Mouse (Mus musculus) right cerebral cortex, postnatal 36 days (tissue): ENCODE data around the gene Hormad2.

Experiments used
- DNase-seq, 2 experiments: peaks; one replicate each; pipeline ENCODE4 v3.0.0; 2022; ENCODE audit warnings: low spot score in 2 of 2, mixed read lengths in 1 of 2

Gene Hormad2

GRCm38 (mm10) chr11:4302363-4302913 is 138.5 kb downstream of the Hormad2 start:
- DNase-seq, result no peak

DNA sequence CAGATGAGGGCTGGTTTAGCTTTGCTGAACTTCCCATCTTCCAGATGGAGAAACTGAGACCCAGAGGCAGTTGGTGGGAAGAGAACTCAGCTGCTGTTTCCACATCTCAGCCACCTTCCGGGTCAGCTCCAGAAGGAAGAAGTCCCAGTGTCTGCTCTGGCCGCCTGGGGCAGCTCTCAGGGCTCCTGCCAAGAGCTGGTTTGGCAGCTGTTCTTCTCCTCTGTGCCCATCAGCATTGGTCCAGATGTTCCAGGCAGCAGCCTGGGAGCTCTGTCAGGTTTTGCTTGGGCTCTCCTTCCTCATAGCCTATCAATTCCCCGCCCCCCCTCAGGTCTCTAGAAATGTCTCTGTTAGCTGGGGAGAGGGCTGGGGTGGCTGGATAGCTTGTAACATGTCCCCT is 140.2 kb downstream of the Hormad2 start:
- DNase-seq, result no peak

DNA sequence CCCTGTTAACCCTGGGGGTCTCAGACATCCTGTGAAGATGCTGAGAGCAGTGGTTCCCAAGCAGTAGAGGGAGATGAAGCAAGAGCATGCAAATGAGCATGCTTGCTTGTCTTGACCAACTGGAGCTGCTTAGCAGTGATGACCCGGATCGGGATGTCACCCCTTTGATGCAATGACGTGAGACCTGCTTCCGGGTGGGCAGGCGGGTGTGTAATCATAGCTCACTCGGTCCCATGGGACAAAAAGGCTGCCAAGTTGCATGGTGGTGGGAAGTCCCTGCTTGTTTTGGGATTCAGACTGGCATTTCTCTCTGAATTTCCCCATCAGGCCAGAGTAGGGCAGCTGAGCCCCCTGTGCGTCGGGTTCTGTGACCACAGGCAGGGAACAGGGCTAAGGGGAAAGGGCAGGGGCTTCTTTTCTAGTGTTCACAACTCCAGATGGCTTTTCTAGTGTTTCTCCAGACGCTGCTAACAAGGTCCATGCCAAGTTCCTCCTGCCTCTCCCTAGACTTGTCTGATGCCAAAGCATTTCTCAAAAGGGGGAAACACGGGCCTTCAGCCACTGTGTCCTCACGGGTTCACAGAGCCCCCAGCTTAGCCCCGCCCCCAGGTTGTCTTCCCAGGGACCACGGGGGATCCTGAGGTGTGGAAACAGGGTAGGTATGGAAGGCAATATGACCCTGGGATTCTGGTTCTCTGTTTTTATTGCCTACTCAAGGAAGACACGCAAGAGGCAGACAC is 141.0 kb downstream of the Hormad2 start:
- DNase-seq, result no peak

DNA sequence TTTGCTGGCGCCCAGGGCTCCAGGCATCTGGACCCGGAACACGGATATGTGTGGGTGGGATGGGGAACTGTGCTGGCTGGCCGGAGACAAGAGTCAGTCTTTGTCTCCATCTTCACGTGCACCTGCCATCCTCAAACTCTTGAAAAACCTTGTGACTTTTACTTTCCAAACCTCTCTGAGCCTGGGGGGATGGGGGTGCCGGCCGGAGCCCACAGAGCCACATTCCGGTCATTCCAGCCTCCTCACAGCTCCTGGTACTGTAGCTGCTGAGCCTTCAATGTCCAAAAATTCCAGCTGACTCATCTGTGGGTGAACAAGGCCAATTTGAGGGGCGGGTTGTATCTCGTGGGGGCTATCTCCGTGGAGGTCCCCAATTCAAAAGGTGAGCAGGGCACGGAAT is 141.7 kb downstream of the Hormad2 start:
- DNase-seq, result no peak

GRCm38 (mm10) chr11:4298615-4299014 is 142.3 kb downstream of the Hormad2 start:
- DNase-seq, result no peak

GRCm38 (mm10) chr11:4297753-4298152 is 143.2 kb downstream of the Hormad2 start:
- no peak for DNase-seq

DNA sequence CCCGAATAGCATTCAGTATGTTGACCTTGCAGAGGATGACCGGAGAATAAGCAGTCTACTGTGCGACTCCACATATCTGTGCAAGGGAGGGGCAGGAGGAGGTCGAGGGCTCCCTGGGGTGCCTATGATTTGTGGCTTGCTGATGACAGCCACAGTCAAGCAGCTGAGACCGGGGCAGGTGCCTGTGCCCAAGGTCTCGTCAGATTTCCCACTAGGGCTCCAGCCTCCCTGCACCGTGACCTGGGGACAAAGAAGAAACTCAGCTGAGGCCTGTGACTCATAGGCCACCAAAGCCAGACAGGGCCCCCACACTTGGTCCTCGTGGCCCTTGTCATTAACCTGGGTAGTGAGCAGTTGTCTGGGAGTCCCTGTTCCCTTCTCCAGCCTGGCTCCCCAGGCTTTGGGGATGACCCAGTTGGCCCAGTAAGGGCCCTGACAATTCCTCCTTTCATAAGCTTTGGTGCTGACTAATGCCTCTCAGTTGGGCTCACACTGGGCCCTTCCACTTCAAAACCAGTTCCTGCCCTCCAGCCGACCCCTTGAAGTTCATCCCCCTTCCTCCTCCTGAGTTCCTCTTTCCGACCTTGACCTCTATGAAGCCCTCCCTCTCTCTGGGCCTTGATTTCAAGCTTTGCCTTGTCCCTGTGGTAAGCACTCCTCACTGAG is 144.2 kb downstream of the Hormad2 start:
- DNase-seq, result no peak
